Mouse (Mus musculus) gastrocnemius, postnatal 10 days (tissue): ENCODE results near the gene Arl8b. TPM values are rescaled to one million over a fixed set of nuclear protein-coding genes. Genes with fewer than 3 reads are reported as not detected.
A peak's percentile ranks its signal among the peaks of the same experiment; 100 is the strongest.

Source experiments
- DNase-seq: peaks from one replicate; pipeline ENCODE4 v3.0.0; 2021; ENCODE audit warnings: mixed read lengths
- total RNA-seq, 2 experiments: library from RNA; stranded (reverse); gene quantifications; 2 replicates each; pipeline ENCODE4 v1.2.3; 2021

Gene Arl8b
- total RNA-seq, 2 experiments from 2014 or later, result 70.5 to 75.3 TPM

DNA sequence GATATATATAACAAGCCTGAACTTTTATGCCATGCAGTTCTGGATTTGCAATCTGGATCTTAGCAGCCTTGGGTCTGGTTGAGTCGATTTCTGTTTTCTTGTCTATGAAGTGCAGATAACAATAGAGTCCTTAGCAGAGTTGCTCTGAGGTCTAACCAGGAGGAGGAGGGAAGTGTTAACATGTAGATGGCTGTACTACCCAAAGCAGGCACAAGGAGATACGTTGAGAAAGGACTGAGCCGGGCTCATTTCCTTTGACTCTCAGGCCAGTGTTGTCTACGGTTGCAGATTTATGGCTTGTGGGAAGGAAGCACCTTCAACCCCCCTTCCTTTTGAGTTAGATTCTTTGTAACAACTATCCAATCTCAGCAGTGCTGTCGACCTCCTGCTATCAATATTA, 1.9 kb downstream of the Arl8b start:
- DNase-seq, result no peak

DNA sequence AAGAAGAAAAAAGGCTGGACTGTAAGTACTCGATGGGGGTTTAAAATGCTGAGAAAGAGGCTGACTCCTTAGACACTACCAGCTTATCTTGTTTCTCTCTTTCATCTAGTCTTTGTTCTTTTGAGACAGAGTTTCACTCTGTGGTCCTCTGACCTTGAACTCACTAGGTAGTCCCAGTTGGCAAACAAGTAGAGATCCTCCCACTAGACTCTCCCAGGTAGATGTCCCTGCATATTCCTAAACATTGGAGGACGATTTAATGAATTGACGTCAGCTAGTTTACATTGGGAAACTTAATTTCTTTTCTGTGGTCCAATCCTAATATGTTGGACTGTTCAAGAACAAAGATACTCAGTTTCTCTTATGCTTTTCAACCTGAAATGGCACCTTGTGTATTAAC, 2.7 kb downstream of the Arl8b start:
- no peak for DNase-seq

DNA sequence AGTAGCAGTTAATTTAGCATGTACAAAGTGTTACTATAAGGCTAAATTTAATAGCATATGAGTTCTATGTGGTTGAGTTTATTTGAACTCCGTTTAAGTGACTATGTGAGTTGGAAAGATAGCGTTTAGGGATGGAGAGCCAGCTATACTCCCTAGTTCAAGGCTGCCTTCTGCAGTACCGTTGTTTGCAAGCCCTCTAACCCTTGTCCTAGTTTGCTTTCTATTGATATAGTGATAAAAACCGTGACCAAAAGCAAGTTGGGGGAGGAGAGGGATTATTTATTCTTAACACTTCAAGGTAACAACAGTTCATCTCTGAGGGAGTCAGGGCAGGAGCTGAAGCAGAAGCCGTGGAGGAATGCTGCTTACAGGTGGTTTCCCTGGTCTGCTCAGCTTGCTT, 8.6 kb downstream of the Arl8b start:
- DNase-seq, result no peak

DNA sequence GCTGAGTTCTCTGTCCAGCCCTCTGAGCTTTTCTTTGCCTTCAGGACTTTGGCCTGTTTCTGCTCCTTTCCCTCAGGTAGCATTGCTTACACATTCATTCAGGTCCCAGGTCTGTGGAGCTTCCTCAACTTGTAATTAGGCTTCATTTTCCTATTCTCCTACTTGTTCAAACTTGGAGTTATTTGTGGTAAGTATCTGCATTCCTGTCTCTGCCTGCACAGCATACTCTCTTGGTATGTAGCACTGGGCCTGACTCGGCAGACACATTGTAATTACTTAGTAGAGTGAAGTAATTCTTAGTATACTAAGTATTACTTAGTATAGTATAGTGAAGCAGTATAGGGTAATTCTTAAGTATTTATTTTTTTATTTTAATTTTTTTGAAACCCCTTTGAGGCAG, 13.0 kb downstream of the Arl8b start:
- DNase-seq, result no peak

DNA sequence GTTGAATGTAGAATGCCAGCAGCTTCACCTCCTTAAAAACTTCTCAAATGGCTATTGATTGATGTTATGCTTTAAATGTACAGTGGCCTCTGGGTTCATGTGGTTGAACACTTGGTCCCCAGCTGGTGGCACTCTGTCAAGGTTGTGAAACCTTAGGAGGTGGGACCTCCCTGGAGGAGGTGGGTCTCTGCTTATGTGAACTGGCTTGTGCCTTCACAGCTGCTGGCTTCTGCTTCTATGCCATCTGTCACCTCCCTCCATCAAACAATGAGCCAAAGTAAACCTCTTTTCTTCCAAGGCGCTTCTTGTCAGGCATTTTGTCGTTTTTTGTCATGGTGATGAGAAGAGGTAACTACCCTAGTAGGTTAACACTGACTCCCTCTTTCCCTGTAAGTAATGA, 13.8 kb downstream of the Arl8b start:
- DNase-seq, result no peak

DNA sequence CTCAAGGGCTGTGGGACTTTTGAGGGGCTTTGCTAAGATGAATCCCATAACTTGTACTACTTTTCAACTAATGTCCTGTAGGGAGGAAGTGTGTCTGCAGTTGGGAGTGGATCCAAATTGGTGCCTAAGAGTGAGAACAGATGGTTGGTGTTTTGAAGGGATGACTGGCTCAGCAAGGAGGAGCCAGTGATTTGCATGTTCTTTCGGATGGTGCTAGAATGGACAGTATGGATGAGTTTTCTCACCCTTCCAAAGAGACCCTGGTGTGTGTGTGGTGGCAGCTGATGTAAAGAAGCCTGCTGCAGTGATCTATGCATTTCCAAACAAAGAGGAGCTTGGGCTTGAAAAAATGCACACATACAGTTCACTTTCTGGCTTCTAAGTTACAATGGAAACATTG, 22.3 kb downstream of the Arl8b start:
- DNase-seq, result no peak

DNA sequence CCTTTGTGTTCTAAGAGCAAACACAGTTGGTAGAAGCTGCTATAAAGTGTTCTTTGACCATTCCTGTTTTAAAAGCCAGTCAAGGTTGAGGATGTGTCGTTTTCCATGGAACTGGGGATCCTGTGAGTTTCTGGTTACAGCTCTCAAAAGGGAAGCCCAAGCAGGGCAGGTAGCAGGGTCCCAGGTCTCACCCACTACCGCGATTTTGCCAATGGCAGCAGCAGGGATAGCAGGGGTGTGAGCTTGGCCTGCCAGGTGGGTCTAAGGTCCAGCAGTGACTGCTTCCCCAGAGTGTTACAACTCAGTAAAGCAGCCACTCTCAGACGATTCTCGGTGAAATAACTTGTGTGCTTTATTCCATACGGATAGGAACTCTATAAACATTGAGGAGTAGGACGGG, 23.0 kb downstream of the Arl8b start:
- no peak for DNase-seq

DNA sequence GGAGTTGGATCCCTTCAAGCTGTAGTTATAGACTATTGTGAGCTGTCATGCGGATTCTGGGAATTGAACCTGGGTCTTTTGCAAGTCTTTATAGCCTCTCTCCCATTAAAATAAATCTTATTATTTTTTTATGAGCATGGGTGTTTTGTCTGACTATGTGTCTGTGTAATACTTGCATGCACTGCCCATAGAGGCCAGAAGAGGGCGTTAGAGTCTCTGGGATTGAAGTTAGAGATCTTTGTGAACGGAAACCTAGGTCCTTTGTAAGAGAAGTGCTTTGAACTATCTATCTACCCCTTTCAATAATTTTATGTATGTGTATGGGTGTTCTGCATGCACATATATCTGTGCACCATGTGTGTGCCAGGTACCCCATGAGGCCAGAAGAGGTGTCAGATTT, 24.5 kb downstream of the Arl8b start:
- DNase-seq, result no peak

DNA sequence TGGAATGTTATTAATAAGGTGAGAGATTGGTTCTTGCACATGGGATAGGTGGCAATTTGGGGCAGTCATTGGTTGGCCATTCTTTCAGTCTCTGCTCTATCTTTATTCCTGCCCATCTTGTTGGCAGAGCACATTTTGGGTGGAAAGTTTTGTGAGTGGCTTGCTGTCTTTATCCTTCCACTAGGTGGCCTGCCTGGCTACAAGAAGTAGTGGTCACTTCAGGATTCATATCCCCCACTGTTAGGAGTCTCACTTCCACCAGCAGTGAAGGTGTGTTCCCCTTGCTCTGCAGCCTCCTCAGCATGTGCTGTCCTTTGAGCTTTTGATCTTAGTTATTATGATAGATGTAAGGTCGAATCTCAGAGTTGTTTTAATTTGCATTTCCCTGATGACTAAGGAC, 25.9 kb downstream of the Arl8b start:
- no peak for DNase-seq

DNA sequence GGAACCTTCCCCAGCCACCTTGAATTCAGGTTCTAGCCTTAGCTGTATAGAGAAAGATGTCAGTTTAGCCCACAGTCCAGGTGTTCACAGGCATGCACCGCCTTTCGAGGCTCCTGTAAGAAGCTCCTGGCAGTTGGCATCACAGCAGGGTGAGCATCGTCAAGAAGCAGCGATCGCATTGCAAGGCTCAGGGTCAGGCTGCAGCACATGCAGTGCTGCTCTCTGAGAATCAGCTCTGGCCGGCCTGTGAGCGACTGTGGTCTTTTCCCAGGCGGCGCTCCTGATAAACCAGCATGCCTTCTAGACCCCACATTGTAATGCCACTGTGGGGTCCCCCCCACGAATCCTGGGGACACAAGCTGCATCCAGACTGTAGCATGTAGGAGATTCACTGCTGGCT, 27.3 kb downstream of the Arl8b start:
- no peak for DNase-seq

DNA sequence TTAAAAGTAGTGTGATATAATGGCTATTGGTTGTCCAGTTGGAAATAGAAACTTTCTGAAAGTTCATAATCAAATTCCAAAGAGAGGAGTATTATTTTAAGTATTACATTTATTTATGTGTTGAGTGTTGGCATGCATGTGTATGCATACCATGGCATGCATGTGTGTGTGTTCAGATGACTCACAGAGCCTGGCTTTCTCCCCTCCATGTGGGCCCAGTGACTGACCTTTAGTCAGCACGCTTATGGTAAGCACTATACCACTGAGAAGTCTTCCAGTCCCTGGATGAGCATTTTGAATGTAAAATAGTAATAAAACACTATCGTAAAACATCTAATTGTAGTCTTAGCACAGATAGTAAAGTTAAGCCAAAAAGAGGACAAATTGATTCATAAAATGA, 29.2 kb downstream of the Arl8b start:
- DNase-seq, result no peak

DNA sequence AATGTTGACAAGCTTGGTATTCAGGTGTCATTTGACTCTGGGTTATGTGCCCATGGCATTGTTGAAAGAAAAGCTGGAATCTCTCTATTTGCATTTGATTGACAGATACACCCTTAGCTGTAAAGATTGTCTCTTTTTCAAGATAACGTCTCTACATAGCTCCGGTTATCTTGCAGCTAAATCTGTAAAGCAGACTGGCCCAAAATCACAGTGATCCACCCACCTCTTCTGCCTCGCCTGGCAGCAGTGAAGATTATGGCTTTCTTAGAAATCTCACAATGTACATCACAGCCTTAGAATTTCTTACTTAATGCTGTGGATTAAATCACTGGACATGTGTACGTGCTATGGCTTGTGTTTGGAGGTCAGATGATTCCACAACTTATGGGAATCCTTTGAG, 34.6 kb downstream of the Arl8b start:
- no peak for DNase-seq

DNA sequence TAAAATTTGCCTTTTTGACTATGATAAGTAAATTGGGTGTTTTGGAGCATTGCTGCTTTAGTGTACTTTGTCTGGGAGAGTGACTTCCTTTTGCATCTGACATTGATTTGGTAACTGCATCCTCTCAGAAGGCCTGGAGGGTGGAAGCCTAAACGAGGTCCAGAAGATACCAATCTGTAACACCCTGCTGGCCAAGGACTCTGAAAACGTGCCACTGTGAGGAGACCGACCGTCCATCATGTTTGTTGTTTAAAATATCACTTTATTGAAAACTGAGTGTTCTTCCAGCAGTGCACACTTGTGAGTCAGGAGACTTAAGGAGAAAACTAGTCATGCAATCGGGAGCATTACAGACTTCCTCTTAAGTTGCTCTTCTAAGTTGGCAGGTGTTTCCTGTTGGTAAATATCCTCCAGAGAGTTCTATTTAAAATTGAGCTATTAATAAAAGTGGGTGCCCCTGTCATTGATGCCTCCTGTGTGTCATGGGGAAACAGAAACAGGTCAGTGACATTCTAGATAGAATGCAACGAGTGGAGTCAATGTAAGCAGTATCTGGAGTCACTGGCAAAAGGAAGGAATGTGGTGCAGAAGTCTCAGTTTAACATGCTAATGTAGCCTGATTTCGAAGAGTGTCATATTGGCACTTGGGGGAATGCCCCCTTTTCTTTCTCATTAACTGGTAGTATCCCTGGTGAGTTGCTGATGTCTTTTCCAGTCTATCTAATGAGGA, 42.1 kb downstream of the Arl8b start:
- no peak for DNase-seq

DNA sequence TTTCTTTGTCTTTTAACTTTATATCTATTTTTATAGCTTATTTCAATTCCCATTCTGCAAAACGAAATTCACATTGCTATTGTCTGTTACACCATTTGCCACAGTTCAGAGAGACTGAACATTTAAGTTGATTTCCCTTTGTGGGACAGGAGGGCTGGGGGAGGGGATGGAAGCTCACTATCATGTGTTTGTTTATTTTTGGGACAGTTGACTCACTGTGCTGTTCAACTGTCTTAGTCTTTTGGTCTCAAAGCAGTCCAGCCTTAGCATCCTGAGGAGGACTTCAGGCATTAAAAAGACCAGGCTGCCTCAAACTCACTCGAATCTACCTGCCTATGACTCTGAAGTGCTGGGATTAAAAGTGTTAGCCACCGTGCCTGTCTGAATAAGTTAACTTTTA, 43.2 kb downstream of the Arl8b start:
- no peak for DNase-seq

DNA sequence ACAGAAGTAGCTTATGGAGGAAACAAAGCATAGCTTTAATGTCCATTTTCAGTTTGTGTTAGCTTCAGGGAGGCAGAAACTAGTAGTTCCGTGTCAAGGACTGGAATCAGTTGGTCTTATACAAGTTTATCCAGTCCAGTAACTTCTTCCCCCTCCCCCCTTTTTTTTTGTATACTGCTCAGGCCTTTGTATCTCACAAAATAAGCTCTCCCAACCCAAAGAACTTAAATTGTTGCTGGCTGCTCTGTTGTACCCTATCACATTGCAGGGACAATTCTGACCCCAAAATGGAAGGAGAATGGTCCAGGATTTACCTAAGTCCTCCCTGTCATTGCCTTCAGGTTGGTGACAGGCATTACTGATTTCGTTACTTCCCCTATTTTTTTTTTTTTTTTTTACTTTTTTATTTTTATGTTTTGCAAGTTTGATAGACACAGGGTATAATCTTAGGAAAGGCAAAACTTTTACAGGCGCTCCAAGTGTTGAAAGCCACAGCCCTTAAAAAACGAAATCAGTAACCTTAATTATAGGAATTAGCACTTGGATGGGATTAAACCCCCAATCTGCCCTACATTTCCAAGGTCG, 44.5 kb downstream of the Arl8b start:
- DNase-seq, result no peak

DNA sequence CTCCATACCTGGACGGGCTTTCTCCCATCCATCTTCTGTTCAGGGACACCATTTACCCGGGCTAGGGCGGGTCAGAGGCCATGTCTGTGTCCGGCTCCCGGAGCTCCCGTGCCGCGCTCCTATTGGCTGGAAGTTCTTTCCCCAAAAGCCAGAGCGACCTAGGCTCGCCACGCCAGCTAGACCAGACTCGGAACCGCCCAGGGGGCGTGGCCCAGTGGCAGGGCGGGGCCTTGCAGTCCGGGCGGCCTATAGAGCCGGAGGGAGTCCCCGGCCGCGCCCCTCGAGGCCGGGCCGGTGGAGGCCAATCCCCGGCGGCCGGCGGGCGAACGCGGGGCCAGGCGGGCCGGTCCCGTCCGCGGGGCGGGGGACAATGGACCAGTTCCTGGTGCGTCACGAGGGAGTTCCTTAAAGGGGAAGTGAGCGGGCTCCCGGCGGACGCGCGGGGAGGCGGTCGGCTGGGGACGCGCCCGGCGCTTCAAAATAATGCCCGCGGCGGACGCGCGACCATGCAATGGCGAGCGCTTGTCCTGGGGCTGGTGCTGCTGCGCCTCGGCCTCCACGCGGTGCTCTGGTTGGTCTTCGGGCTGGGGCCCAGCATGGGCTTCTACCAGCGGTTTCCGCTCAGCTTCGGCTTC, 45.5 kb downstream of the Arl8b start, which contains the start of gene Edem1:
TSS of gene Edem1 (plus strand) at position 408 of the 635 bp plus-strand sequence.
- DNase-seq, result peak; percentile 98

DNA sequence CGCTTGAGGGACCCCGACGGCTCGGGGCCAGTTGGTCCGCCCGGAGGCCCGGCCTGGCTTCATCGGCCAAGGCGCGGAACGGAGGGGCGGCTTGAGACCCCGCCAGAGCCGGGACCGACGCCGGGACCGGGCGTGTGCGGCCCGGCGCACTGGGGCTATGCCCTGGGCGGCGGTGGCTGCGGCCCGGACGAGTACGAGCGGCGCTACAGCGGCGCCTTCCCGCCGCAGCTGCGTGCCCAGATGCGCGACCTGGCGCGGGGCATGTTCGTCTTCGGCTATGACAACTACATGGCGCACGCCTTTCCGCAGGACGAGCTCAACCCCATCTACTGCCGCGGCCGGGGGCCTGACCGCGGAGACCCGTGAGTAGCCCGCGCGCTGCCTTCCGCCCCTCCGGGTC, 46.0 kb downstream of the Arl8b start:
- DNase-seq, result peak; percentile 47

DNA sequence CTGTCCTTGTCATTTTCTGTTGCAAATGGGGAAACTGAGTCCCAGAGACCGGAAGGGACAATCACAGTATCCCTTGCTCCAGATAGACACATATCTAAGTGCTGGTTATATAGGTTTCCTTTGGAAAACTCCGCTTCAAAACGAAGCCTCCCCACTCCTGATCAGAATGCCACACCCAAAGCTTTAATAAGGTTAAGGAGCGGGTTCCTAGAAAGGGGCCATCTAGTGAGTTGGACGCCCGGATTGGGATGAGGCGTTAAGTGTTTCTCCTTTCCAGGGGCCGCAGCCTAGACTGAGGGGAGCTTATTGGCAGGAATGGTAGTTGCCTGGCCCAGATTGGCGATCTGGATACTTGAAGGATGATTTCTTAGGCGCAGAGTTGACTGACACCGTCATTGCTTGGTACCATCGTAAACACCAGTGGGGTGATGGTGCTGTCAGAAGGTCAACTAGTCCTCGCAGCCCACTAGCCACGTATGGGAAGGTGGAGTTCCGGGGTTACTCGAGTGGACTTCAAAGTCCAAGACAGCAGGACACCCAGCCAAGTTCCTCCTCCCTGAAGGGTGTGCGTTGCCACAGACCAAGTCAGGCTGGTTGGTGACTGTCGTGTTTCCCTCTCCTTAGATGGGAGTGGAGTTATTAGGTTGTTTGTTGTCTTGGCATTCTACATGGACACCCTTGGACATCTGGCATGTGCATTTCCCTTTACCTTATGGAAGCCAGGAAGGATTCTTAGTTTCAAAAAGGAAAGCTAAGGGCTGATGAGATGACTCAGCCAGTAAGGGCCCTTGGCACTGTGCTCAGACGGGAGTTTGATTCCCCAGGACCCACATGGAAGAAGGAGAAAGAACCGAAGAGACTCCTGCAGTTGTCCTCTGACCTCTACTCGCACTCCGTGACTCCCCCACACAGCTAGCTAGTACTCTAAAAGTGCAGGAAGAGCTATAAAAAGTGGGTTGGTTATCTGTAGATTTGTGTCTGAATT, 46.8 kb downstream of the Arl8b start:
- DNase-seq, result peak; percentile 19

DNA sequence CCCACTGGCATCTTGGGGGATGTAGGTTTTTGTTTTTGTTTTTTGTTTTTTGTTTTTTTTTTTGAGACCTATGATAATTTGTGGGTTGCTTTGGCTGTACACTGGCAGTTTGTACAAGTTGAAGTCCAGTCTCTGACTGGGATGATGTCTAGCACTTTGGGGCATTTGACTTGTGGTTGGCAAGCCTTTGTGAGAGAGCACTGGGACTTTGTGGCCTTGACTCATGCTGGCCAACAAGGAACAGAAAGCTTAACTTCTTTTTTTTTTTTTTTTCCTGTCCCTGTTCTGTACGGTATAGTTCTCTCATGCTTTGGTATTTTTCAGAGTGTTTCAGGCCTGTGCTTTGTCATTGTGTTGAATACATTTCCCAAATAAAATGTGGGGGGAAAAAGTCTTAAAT, 49.3 kb downstream of the Arl8b start:
- no peak for DNase-seq

DNA sequence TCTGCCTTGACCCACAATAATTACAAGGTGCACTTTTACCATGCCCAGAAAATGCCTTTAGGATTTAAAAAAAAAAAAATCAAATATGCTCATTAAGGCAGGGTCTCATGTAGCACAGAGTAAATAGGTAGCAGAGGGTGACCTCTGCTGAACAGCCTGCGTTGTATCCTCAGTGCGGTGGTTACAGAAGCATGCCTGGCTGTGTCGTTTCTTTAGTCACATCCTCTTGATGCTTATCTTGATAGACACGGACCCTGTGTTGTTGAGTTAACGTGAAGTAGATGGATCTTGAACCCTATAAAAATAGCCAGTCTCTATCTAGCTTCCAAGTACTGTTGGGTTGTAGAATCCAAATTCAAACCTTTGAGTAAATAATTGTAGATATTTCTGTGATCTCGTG, 50.1 kb downstream of the Arl8b start:
- DNase-seq, result no peak

DNA sequence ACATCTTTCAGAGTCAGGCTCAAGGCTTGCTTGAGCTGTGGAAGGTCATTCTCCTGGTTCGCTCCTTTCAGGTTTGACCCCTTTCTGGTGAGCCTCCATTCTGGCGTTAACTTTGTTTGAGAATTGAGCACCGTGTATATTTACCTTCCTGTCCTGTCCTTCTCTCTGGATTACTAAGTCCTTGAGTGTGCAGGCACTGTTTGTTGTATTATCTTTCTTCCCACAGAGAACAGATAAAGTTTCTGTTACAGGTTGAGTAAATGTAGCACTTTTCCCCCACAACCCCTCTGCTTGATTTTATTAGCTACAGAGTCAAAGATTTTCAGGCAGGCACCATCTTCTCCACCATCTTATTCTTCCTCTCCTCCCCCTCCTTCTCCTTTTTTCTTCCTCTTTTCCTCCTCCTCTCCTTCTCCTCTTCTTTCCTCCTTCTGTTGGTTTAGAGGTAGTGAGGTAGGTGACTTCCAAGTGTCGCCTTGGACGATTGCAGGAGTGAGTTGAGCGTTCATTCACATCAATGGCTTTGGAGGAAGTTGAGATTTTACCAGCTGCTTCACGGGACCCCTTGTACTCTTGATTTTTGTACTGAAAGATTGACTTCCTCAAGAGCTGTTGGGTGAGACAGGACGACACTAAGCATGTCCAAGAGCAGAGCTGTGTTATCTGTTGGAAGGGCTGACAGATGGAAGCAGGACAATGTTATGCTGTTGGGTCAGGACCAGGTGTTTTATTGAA, 51.2 kb downstream of the Arl8b start:
- DNase-seq, result no peak
